Mouse (Mus musculus): ENCODE measurements around the gene Zfp580. TPM values are rescaled to one million over a fixed set of nuclear protein-coding genes. Genes with fewer than 3 reads are reported as not detected.
A peak's percentile ranks its signal among the peaks of the same experiment; 100 is the strongest.

Zfp580 gene
- polyA plus RNA-seq, 1 experiment, result 18.1 TPM

GRCm38 (mm10) chr7:5033818-5034217 is 17.5 kb upstream of the Zfp580 start, which contains the start of gene 4632433K11Rik:
Gene 4632433K11Rik, plus strand, starts transcription at chr7:5034118.
- Histone ChIP-seq H3K27ac (ENCODE audit: insufficient read depth, low read length) (no peak within 1 kb of the TSS), H3K4me1 (ENCODE audit: control insufficient read depth, insufficient read depth, low read length) (no peaks in the 10 kb centered on the region), H3K4me3 (ENCODE audit: insufficient read depth, low read length) (no peak within 1 kb of the TSS)
- TF ChIP-seq CTCF (IDR thresholded peaks at IDR 0.05; ENCODE audit: borderline replicate concordance, insufficient read depth, low read length) (no peak), POLR2A (IDR thresholded peaks at IDR 0.05; ENCODE audit: low read depth, low read length) (0 out of 2 replicates have a peak, but pooled peaks have one; percentile 5)

- Histone ChIP-seq H3K27ac (ENCODE audit: insufficient read depth, low read length) (no peak overlapping the region), H3K4me3 (ENCODE audit: insufficient read depth, low read length) (no peak overlapping the region), H3K4me1 (ENCODE audit: control insufficient read depth, insufficient read depth, low read length) (0 out of 2 replicates have a peak, but pooled peaks cover 4% of the 10 kb centered on the region)
- TF ChIP-seq CTCF (IDR thresholded peaks at IDR 0.05; ENCODE audit: borderline replicate concordance, insufficient read depth, low read length), result no peak
- no peak for TF ChIP-seq POLR2A (IDR thresholded peaks at IDR 0.05; ENCODE audit: low read depth, low read length)
Measured at GRCm38 (mm10) chr7:5035628-5036027, 15.7 kb upstream of the Zfp580 start.

- Histone ChIP-seq H3K27ac (ENCODE audit: insufficient read depth, low read length) (no peak overlapping the region), H3K4me3 (ENCODE audit: insufficient read depth, low read length) (no peak overlapping the region), H3K4me1 (ENCODE audit: control insufficient read depth, insufficient read depth, low read length) (0 out of 2 replicates have a peak, but pooled peaks cover 4% of the 10 kb centered on the region)
- no peak for TF ChIP-seq CTCF (IDR thresholded peaks at IDR 0.05; ENCODE audit: borderline replicate concordance, insufficient read depth, low read length)
- TF ChIP-seq POLR2A (IDR thresholded peaks at IDR 0.05; ENCODE audit: low read depth, low read length), result no peak
Measured at GRCm38 (mm10) chr7:5036136-5036535, 15.2 kb upstream of the Zfp580 start.

- TF ChIP-seq CTCF (IDR thresholded peaks at IDR 0.05; ENCODE audit: borderline replicate concordance, insufficient read depth, low read length), result no peak
- no peak for TF ChIP-seq POLR2A (IDR thresholded peaks at IDR 0.05; ENCODE audit: low read depth, low read length)
- Histone ChIP-seq H3K27ac (ENCODE audit: insufficient read depth, low read length) (no peak overlapping the region), H3K4me3 (ENCODE audit: insufficient read depth, low read length) (no peak overlapping the region), H3K4me1 (ENCODE audit: control insufficient read depth, insufficient read depth, low read length) (0 out of 2 replicates have a peak, but pooled peaks cover 4% of the 10 kb centered on the region)
Measured at GRCm38 (mm10) chr7:5037026-5037425, 14.3 kb upstream of the Zfp580 start.

GRCm38 (mm10) chr7:5037467-5037866 is 13.9 kb upstream of the Zfp580 start:
- H3K4me1 ChIP-seq (ENCODE audit: control insufficient read depth, insufficient read depth, low read length), result 0 out of 2 replicates have a peak, but pooled peaks cover 4% of the 10 kb centered on the region
- no peak overlapping the region for H3K27ac ChIP-seq (ENCODE audit: insufficient read depth, low read length)
- TF ChIP-seq POLR2A (IDR thresholded peaks at IDR 0.05; ENCODE audit: low read depth, low read length) (no peak; the same call in 1 of the 2 replicates), CTCF (IDR thresholded peaks at IDR 0.05; ENCODE audit: borderline replicate concordance, insufficient read depth, low read length) (no peak)
- H3K4me3 ChIP-seq (ENCODE audit: insufficient read depth, low read length), result no peak overlapping the region

- H3K4me1 ChIP-seq (ENCODE audit: control insufficient read depth, insufficient read depth, low read length), result 0 out of 2 replicates have a peak, but pooled peaks cover 4% of the 10 kb centered on the region
- H3K27ac ChIP-seq (ENCODE audit: insufficient read depth, low read length), result peak within 1 kb of the TSS; percentile 85
- H3K4me3 ChIP-seq (ENCODE audit: insufficient read depth, low read length), result peak within 1 kb of the TSS; percentile 70
- TF ChIP-seq POLR2A (IDR thresholded peaks at IDR 0.05; ENCODE audit: low read depth, low read length) (peak; percentile 84), CTCF (IDR thresholded peaks at IDR 0.05; ENCODE audit: borderline replicate concordance, insufficient read depth, low read length) (no peak)
Measured at GRCm38 (mm10) chr7:5038109-5038732, 13.1 kb upstream of the Zfp580 start, which contains the start of gene Zfp784. Gene Zfp784, minus strand, starts transcription at chr7:5038446.

GRCm38 (mm10) chr7:5038940-5039339 is 12.4 kb upstream of the Zfp580 start:
- TF ChIP-seq POLR2A (IDR thresholded peaks at IDR 0.05; ENCODE audit: low read depth, low read length) (no peak), CTCF (IDR thresholded peaks at IDR 0.05; ENCODE audit: borderline replicate concordance, insufficient read depth, low read length) (no peak)
- Histone ChIP-seq H3K4me1 (ENCODE audit: control insufficient read depth, insufficient read depth, low read length) (0 out of 2 replicates have a peak, but pooled peaks cover 4% of the 10 kb centered on the region), H3K4me3 (ENCODE audit: insufficient read depth, low read length) (peak overlapping the region; percentile 70), H3K27ac (ENCODE audit: insufficient read depth, low read length) (peak overlapping the region; percentile 85)

- TF ChIP-seq POLR2A (IDR thresholded peaks at IDR 0.05; ENCODE audit: low read depth, low read length) (no peak), CTCF (IDR thresholded peaks at IDR 0.05; ENCODE audit: borderline replicate concordance, insufficient read depth, low read length) (no peak)
- Histone ChIP-seq H3K4me3 (ENCODE audit: insufficient read depth, low read length) (no peak overlapping the region), H3K27ac (ENCODE audit: insufficient read depth, low read length) (no peak overlapping the region), H3K4me1 (ENCODE audit: control insufficient read depth, insufficient read depth, low read length) (no peaks in the 10 kb centered on the region)
Measured at GRCm38 (mm10) chr7:5044981-5045380, 6.4 kb upstream of the Zfp580 start.

- Histone ChIP-seq H3K4me3 (ENCODE audit: insufficient read depth, low read length) (no peak overlapping the region), H3K4me1 (ENCODE audit: control insufficient read depth, insufficient read depth, low read length) (no peaks in the 10 kb centered on the region)
- TF ChIP-seq POLR2A (IDR thresholded peaks at IDR 0.05; ENCODE audit: low read depth, low read length), result no peak
- TF ChIP-seq CTCF (IDR thresholded peaks at IDR 0.05; ENCODE audit: borderline replicate concordance, insufficient read depth, low read length), result no peak
Measured at GRCm38 (mm10) chr7:5046112-5046511, 5.2 kb upstream of the Zfp580 start.

GRCm38 (mm10) chr7:5047313-5047712 is 4.0 kb upstream of the Zfp580 start:
- Histone ChIP-seq H3K4me1 (ENCODE audit: control insufficient read depth, insufficient read depth, low read length) (no peaks in the 10 kb centered on the region), H3K27ac (ENCODE audit: insufficient read depth, low read length) (no peak overlapping the region), H3K4me3 (ENCODE audit: insufficient read depth, low read length) (no peak overlapping the region)
- no peak for TF ChIP-seq CTCF (IDR thresholded peaks at IDR 0.05; ENCODE audit: borderline replicate concordance, insufficient read depth, low read length)
- no peak for TF ChIP-seq POLR2A (IDR thresholded peaks at IDR 0.05; ENCODE audit: low read depth, low read length)

More at GRCm38 (mm10) chr7:5046112-5046511, 5.2 kb upstream of the Zfp580 start:
- H3K27ac ChIP-seq (ENCODE audit: insufficient read depth, low read length), result no peak overlapping the region
